8 mouse cellular contexts compared by ENCODE assay signal in genomic region chr9:65345854-65346475, GRCm38 (mm10). TPM values are rescaled to one million over a fixed set of nuclear protein-coding genes. Genes with fewer than 3 reads are reported as not detected.
DNase-seq lines count a peak whose midpoint lies in the region; ATAC-seq and TF ChIP-seq lines count a peak whose summit lies in the region.

Gene Pdcd7 (plus strand): TSS chr9:65346104.

- peak; percentile 96 for DNase-seq in 3T3-L1 (ENCODE audit: low read depth, low spot score)
- DNase-seq in adrenal gland, postnatal 4 days (ENCODE audit: low spot score in 2 of 2), result peak; percentile 72 to 83
- DNase-seq in embryonic facial prominence, embryonic 14.5 days (ENCODE audit: low spot score), result peak; percentile 99
- DNase-seq in heart, adult 2 months, result peak; percentile 94 to 95
- peak; percentile 95 to 96 for DNase-seq in kidney, adult 8-10 months
- peak; percentile 88 to 94 for DNase-seq in spleen, postnatal 10 days (ENCODE audit: low spot score in 2 of 2)

- peak; percentile 97 for ATAC-seq in embryonic facial prominence, embryonic 14.5 days (ENCODE audit: low read depth)
- ATAC-seq in limb, embryonic 13.5 days (ENCODE audit: low FRiP score, low read depth), result peak; percentile 92
- peak; percentile 97 for ATAC-seq in midbrain, embryonic 16.5 days

- H3K9me3 ChIP-seq in embryonic facial prominence, embryonic 14.5 days (ENCODE audit: control insufficient read depth, low read length), result no peaks in the 10 kb centered on the region
- H3K9me3 ChIP-seq in limb, embryonic 13.5 days, result no peaks in the 10 kb centered on the region
- no peaks in the 10 kb centered on the region for H3K9me3 ChIP-seq in midbrain, embryonic 16.5 days (replicated peaks; ENCODE audit: control insufficient read depth, low read length, poor library complexity, severe bottlenecking)

- H3K4me3 ChIP-seq in embryonic facial prominence, embryonic 14.5 days (ENCODE audit: low read depth, low read length), result peak within 1 kb of the TSS; percentile 96
- H3K4me3 ChIP-seq in heart, adult 2 months, result peak within 1 kb of the TSS; percentile 80
- peak within 1 kb of the TSS; percentile 100 for H3K4me3 ChIP-seq in limb, embryonic 13.5 days
- H3K4me3 ChIP-seq in midbrain, embryonic 16.5 days (ENCODE audit: low read depth, low read length), result peak within 1 kb of the TSS; percentile 98

- TF ChIP-seq POLR2A in heart, adult 2 months (IDR thresholded peaks at IDR 0.05; ENCODE audit: insufficient read depth, low read depth, low read length), result peak; percentile 85

- under 1% methylated on average over 44 of the region's 59 CpGs for WGBS in embryonic facial prominence, embryonic 14.5 days
- WGBS in heart, adult 2 months, result under 1% methylated on average over 58 of the region's 59 CpGs
- under 1% methylated on average over 59 of the region's 59 CpGs for WGBS in limb, embryonic 13.5 days
- WGBS in midbrain, embryonic 16.5 days, result 1% methylated on average over 52 of the region's 59 CpGs

- H3K27ac ChIP-seq in embryonic facial prominence, embryonic 14.5 days (replicated peaks; ENCODE audit: low read depth, low read length), result peak within 1 kb of the TSS; percentile 95
- peak within 1 kb of the TSS; percentile 91 for H3K27ac ChIP-seq in heart, adult 2 months
- H3K27ac ChIP-seq in limb, embryonic 13.5 days, result peak within 1 kb of the TSS; percentile 93
- H3K27ac ChIP-seq in midbrain, embryonic 16.5 days (ENCODE audit: low read length), result peak within 1 kb of the TSS; percentile 94

- peaks cover 9% of the 10 kb centered on the region for H3K4me1 ChIP-seq in embryonic facial prominence, embryonic 14.5 days (ENCODE audit: control insufficient read depth, insufficient read depth, low read length)
- peaks cover 6% of the 10 kb centered on the region for H3K4me1 ChIP-seq in heart, adult 2 months (ENCODE audit: control insufficient read depth, insufficient read depth, low read length)
- H3K4me1 ChIP-seq in limb, embryonic 13.5 days, result peaks cover 13% of the 10 kb centered on the region
- peaks cover 15% of the 10 kb centered on the region for H3K4me1 ChIP-seq in midbrain, embryonic 16.5 days (ENCODE audit: control insufficient read depth, insufficient read depth, low read length)

- no peaks in the 10 kb centered on the region for H3K36me3 ChIP-seq in embryonic facial prominence, embryonic 14.5 days (ENCODE audit: control insufficient read depth, insufficient read depth, low read length)
- H3K36me3 ChIP-seq in heart, adult 2 months (ENCODE audit: control insufficient read depth, insufficient read depth, low read length), result peaks cover 6% of the 10 kb centered on the region
- H3K36me3 ChIP-seq in limb, embryonic 13.5 days, result no peaks in the 10 kb centered on the region
- H3K36me3 ChIP-seq in midbrain, embryonic 16.5 days (ENCODE audit: control insufficient read depth, insufficient read depth, low read length), result no peaks in the 10 kb centered on the region

- TF ChIP-seq CTCF in heart, adult 2 months (IDR thresholded peaks at IDR 0.05), result no peak

- intact Hi-C loops in heart, adult 2 months (cut with DNase I), result loop anchor here (5.0 kb wide), 1 partner anchor 54 kb away; the partner anchor contains the start of gene Clpx

- peak within 1 kb of the TSS; percentile 98 for H3K9ac ChIP-seq in embryonic facial prominence, embryonic 14.5 days (ENCODE audit: low read depth, low read length)
- H3K9ac ChIP-seq in heart, adult 2 months (ENCODE audit: low read depth, low read length), result peak within 1 kb of the TSS; percentile 99
- H3K9ac ChIP-seq in limb, embryonic 13.5 days, result peak within 1 kb of the TSS; percentile 98
- peak within 1 kb of the TSS; percentile 95 for H3K9ac ChIP-seq in midbrain, embryonic 16.5 days (ENCODE audit: low read depth, low read length)

- no peaks in the 10 kb centered on the region for H3K27me3 ChIP-seq in embryonic facial prominence, embryonic 14.5 days (replicated peaks; ENCODE audit: control insufficient read depth, insufficient read depth, low read length)
- H3K27me3 ChIP-seq in heart, adult 2 months (ENCODE audit: control insufficient read depth, insufficient read depth, low read length), result no peaks in the 10 kb centered on the region
- H3K27me3 ChIP-seq in limb, embryonic 13.5 days, result no peaks in the 10 kb centered on the region
- no peaks in the 10 kb centered on the region for H3K27me3 ChIP-seq in midbrain, embryonic 16.5 days (ENCODE audit: control insufficient read depth, insufficient read depth, low read depth, low read length)

- peak; percentile 74; the same call in 1 of the 2 replicates for TF ChIP-seq EP300 in heart, adult 2 months (IDR thresholded peaks at IDR 0.05; ENCODE audit: insufficient read depth, low read depth, low read length)

- peak within 1 kb of the TSS; percentile 81 for H3K4me2 ChIP-seq in embryonic facial prominence, embryonic 14.5 days (ENCODE audit: low read depth, low read length)
- peak within 1 kb of the TSS; percentile 81 for H3K4me2 ChIP-seq in limb, embryonic 13.5 days (replicated peaks)
- peak within 1 kb of the TSS; percentile 98 for H3K4me2 ChIP-seq in midbrain, embryonic 16.5 days (ENCODE audit: low read length)

- peaks cover 2% of the 10 kb centered on the region; the same call in 1 of the 2 replicates for H3K79me2 ChIP-seq in heart, adult 2 months (replicated peaks; ENCODE audit: control insufficient read depth, insufficient read depth, low read length)

RNA-seq across cellular contexts. Expression of gene Pdcd7, which starts in this region (rescaled TPM):
- total RNA-seq in adrenal gland, postnatal 4 days (2021), result 10 to 100 TPM; 22.2 to 23.8 TPM
- polyA plus RNA-seq in embryonic facial prominence, embryonic 14.5 days (2014; fragmentation: Nextera tagmentation; extraction: Ambion mirVana), result 11.5 and 11.9 TPM in 2 replicates
- 10 to 100 TPM; 13.6 to 13.9 TPM for total RNA-seq in heart, adult 2 months (2021)
- polyA plus RNA-seq in heart, adult 2 months (2012; rRNA removed), result 6.6 and 9.7 TPM in 2 replicates
- 10.4 and 10.6 TPM in 2 replicates for polyA plus RNA-seq in limb, embryonic 13.5 days (2015; fragmentation: Nextera tagmentation; extraction: Ambion mirVana)
- 6.5 and 7.2 TPM in 2 replicates for polyA plus RNA-seq in midbrain, embryonic 16.5 days (2015; fragmentation: Nextera tagmentation; extraction: Ambion mirVana)

Comparison
In these comparisons a context has a peak if more than half of its experiments do, and no peak if none do; other contexts are left out.
1. Peak in every context shown above with its lines: DNase-seq, ATAC-seq, H3K4me3 ChIP-seq and H3K27ac ChIP-seq.